Mouse (Mus musculus) cerebellum, adult 2 months (tissue): ENCODE results near the gene Zfp398. TPM values are rescaled to one million over a fixed set of nuclear protein-coding genes. Genes with fewer than 3 reads are reported as not detected.

Experiments used
- DNase-seq, 2 experiments: peaks; one replicate each; pipeline ENCODE4 v3.0.0; 2021
- H3K27ac ChIP-seq: fragments of 200-500 bp; 2 replicates; pipeline ENCODE4 v1.5.1; 2012; ENCODE audit warnings: low read length, control low read depth, inconsistent platforms; ENCODE audit not compliant: insufficient read depth
- H3K27me3 ChIP-seq: fragments of 200-500 bp; 2 replicates; pipeline ENCODE4 v1.6.1; 2012; ENCODE audit warnings: inconsistent platforms, mild to moderate bottlenecking, low read length, moderate library complexity; ENCODE audit not compliant: control insufficient read depth, insufficient read depth
- H3K4me1 ChIP-seq: fragments of 200-500 bp; 2 replicates; pipeline ENCODE4 v1.6.1; 2011; ENCODE audit warnings: low read length; ENCODE audit not compliant: control insufficient read depth, insufficient read depth
- H3K4me3 ChIP-seq: fragments of 200-500 bp; replicated peaks from 2 replicates; pipeline ENCODE3; 2011; ENCODE audit warnings: mild to moderate bottlenecking, low read depth, low read length, control low read depth; ENCODE audit not compliant: insufficient read depth
- CTCF ChIP-seq: fragments of 200-500 bp; IDR thresholded peaks from 2 replicates; pipeline ENCODE4 v1.5.1; 2011; ENCODE audit warnings: low read depth, mild to moderate bottlenecking, control low read depth, low read length, moderate library complexity, borderline replicate concordance; ENCODE audit not compliant: insufficient read depth
- POLR2A ChIP-seq: fragments of 200-500 bp; IDR thresholded peaks from 2 replicates; pipeline ENCODE4 v1.6.1; 2011; ENCODE audit warnings: low read length, control low read depth, borderline replicate concordance; ENCODE audit not compliant: insufficient read depth
- WGBS: fragments of 180-500 bp; shearing (Covaris S2); methylation state at CpG from one replicate; pipeline ENCODE4 v1.1.7; 2018; 5-methylcytosine and 5-hydroxymethylcytosine counted together
- polyA plus RNA-seq: library from polyadenylated mRNA; depleted of rRNA; stranded (reverse); fragments of >200 nt; gene quantifications from 2 replicates; pipeline ENCODE4 v1.2.3, GENCODE M21; 2012; rRNA removed

The Zfp398 gene
- polyA plus RNA-seq = 20.0 and 21.2 TPM in 2 replicates

DNA sequence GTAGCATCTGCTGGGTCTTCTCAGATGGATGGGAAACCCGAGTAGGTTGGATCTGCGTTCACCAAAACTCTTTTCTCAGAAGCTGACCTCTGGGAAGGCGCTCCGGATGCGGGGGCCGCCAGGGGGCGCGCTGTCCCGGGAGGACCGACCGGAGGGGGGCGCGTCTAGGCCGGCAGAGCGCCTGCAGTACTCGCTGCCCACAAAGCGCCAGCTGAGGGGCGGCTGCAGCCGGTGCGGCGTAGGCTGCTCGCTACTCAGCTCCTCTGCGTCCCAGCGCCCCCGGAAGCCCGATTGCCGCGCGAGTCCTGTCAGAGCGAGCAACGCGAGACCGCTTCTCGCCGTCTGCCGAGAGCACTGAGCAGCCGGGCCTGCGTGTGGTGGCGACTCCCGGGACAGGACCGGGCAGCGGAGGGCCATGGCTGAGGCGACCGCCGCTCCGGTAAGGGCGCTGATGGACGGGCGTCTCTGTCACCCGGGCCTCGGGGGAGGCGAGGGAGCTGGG, at the start of gene Zfp398:
TSS of gene Zfp398 (plus strand) at position 180 of the 502 bp plus-strand sequence.
- peak within 1 kb of the TSS; percentile 84 for H3K4me3 ChIP-seq
- peak; percentile 96 to 98 for DNase-seq
- H3K4me1 ChIP-seq = peaks cover 8% of the 10 kb centered on the region; the same call in 1 of the 2 replicates
- no peaks in the 10 kb centered on the region for H3K27me3 ChIP-seq
- peak within 1 kb of the TSS; percentile 76 for H3K27ac ChIP-seq
- peak; percentile 76 for TF ChIP-seq POLR2A
- TF ChIP-seq CTCF = peak; percentile 82
- under 1% methylated on average over 51 of the region's 52 CpGs for WGBS

DNA sequence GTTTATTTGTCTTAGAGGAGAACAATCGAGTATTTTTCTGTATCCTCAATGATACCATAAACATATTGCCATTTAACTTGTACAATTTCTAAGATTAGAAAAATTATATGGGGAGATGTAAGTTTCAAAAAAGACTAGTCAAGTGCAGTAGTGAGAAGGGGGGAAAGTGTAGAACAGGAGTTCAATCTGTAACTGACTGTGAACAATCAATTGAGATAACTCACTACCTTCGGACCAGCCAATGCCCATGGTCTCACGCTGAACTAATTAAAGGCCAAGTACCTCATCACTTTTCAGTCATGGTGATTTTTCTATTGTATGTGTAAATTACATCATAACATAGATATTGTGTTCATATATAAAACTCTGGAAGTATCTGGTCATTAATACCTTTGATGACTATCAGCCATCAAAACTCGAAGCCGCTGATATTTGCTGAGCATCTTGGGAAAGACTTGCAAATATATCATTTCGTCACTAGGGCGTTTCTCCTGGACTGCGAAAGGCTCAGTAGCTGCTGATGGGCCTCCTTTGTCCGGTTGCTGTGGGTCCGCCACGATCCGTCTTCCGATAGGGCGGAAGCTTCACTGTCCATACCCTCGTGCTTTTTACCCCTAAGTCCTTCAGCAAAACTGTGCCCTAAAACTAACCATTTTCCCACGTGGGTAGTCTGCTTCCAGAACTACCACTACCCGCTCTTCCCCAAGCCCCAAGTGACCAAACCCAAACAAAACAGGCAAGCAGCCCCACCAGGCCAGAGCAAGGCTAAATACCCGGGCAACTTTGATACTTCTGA, 47.3 kb upstream of the Zfp398 start:
- DNase-seq = peak; percentile 88 to 91
- no peak for TF ChIP-seq CTCF
- peak; percentile 97 for TF ChIP-seq POLR2A
- no peaks in the 10 kb centered on the region; the same call in 1 of the 2 replicates for H3K4me1 ChIP-seq
- WGBS = 1% methylated on average over 18 of the region's 18 CpGs
- no peaks in the 10 kb centered on the region for H3K27me3 ChIP-seq
- H3K27ac ChIP-seq = peak overlapping the region; percentile 61
- H3K4me3 ChIP-seq = peak overlapping the region; percentile 62

GRCm38 (mm10) chr6:47788821-47789220, 46.6 kb upstream of the Zfp398 start:
- DNase-seq = peak in 1 of 2 experiments; percentile 43
- WGBS = 10% methylated on average over 3 of the region's 3 CpGs

GRCm38 (mm10) chr6:47790745-47791144, 44.7 kb upstream of the Zfp398 start:
- no peak for DNase-seq
- no peak overlapping the region for H3K4me3 ChIP-seq
- H3K4me1 ChIP-seq = no peaks in the 10 kb centered on the region; the same call in 1 of the 2 replicates
- WGBS = 56% methylated on average over 2 of the region's 2 CpGs
- TF ChIP-seq CTCF (no peak), POLR2A (no peak)
- H3K27ac ChIP-seq = no peak overlapping the region
- no peaks in the 10 kb centered on the region; the same call in 1 of the 2 replicates for H3K27me3 ChIP-seq

More at GRCm38 (mm10) chr6:47788821-47789220, 46.6 kb upstream of the Zfp398 start:
- Histone ChIP-seq H3K27me3 (no peaks in the 10 kb centered on the region), H3K4me3 (peak overlapping the region; percentile 62), H3K4me1 (no peaks in the 10 kb centered on the region; the same call in 1 of the 2 replicates), H3K27ac (peak overlapping the region; percentile 61)
- TF ChIP-seq CTCF (no peak), POLR2A (no peak)

GRCm38 (mm10) chr6:47792533-47792932, 42.9 kb upstream of the Zfp398 start:
- H3K4me1 ChIP-seq = no peaks in the 10 kb centered on the region; the same call in 1 of the 2 replicates
- no peaks in the 10 kb centered on the region; the same call in 1 of the 2 replicates for H3K27me3 ChIP-seq
- 69% methylated on average over 2 of the region's 2 CpGs for WGBS
- DNase-seq = no peak
- no peak overlapping the region for H3K4me3 ChIP-seq
- H3K27ac ChIP-seq = no peak overlapping the region
- no peak for TF ChIP-seq POLR2A
- TF ChIP-seq CTCF = no peak

- TF ChIP-seq POLR2A (no peak), CTCF (no peak)
- Histone ChIP-seq H3K4me1 (no peaks in the 10 kb centered on the region; the same call in 1 of the 2 replicates), H3K27me3 (no peaks in the 10 kb centered on the region; the same call in 1 of the 2 replicates), H3K27ac (no peak overlapping the region), H3K4me3 (no peak overlapping the region)
- no peak for DNase-seq
- WGBS = 83% methylated on average over 5 of the region's 5 CpGs
These were observed 42.2 kb upstream of the Zfp398 start for GRCm38 (mm10) chr6:47793284-47793683.

DNA sequence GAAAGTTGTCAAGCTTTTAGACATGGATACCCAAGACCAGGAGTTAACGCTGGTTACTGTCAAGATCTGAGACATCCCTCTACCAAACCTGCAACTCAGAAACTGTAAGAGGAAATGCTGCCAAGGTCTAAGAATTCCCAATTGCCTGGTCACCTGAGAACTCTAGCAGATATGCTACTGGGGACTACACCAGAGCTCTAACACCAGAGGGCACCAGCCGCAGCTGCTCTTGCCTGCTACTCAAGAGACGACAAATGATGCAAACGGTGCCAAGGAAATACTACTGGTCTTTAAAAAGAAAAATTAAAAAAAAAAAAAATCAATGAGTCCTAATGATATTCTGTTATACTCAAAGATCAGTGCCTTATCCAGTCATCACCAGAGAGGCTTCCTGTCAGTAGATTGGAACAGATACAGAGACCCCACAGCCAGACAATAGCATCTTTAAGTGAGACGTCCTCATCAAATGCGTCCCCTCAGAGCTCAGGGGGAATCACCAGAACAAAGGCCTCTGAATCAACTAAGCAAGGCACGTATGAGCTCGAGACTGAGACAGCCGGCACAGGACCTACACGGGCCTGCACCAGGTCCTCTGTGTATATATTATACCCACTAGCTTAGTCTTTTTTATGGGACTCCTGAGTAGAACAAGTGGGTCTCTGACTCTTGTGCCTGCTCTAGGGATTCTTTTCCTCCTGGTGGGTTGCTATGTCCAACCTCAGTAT, 41.2 kb upstream of the Zfp398 start:
- no peak overlapping the region for H3K27ac ChIP-seq
- 26% methylated on average over 10 of the region's 10 CpGs for WGBS
- DNase-seq = peak in 1 of 2 experiments; percentile 45

More for the DNA sequence above, 41.2 kb upstream of the Zfp398 start:
- Histone ChIP-seq H3K27me3 (no peaks in the 10 kb centered on the region; the same call in 1 of the 2 replicates), H3K4me3 (no peak overlapping the region), H3K4me1 (no peaks in the 10 kb centered on the region)
- TF ChIP-seq POLR2A (no peak), CTCF (peak; percentile 59)
